Mouse (Mus musculus) kidney, adult 2 months (tissue): ENCODE measurements at regions not wholly inside any gene's neighbourhood (a gene's known extent, or its start where the extent isn't known, plus 50 kb on each side); places are given as distances from the start of the nearest gene placed in this dataset.

ENCODE experiments used
- CTCF ChIP-seq: fragments of 200-500 bp; conservative IDR thresholded peaks from 2 replicates; pipeline ENCODE4 v1.5.1; 2011; ENCODE audit warnings: low read depth, mild to moderate bottlenecking, control low read depth, low read length, moderate library complexity, mixed read lengths; ENCODE audit not compliant: insufficient read depth, insufficient read length
- POLR2A ChIP-seq: fragments of 200-500 bp; IDR thresholded peaks from one replicate; pipeline ENCODE4 v1.6.1; 2011; ENCODE audit warnings: low read depth, low read length, control low read depth

GRCm38 (mm10) chr13:37288993-37289392, 56.0 kb upstream of the Ly86 start:
- TF ChIP-seq CTCF (no peak), POLR2A (no peak)
